Mouse (Mus musculus): ENCODE data around the gene Hivep3.

The Hivep3 gene

GRCm38 (mm10) chr4:119761459-119762121 is 28.0 kb downstream of the Hivep3 start:
- no peak for DNase-seq

- no peak for DNase-seq
These were observed 28.6 kb downstream of the Hivep3 start for GRCm38 (mm10) chr4:119762171-119762570.

- DNase-seq, result no peak
These were observed 34.5 kb downstream of the Hivep3 start for GRCm38 (mm10) chr4:119768046-119768445.

- no peak for DNase-seq
These were observed 42.3 kb downstream of the Hivep3 start for GRCm38 (mm10) chr4:119775913-119776312.

GRCm38 (mm10) chr4:119777146-119777545 is 43.6 kb downstream of the Hivep3 start:
- no peak for DNase-seq

GRCm38 (mm10) chr4:119779561-119780400 is 46.2 kb downstream of the Hivep3 start:
- peak in 1 of 2 experiments; percentile 9 for DNase-seq

GRCm38 (mm10) chr4:119780881-119781280 is 47.3 kb downstream of the Hivep3 start:
- no peak for DNase-seq

DNA sequence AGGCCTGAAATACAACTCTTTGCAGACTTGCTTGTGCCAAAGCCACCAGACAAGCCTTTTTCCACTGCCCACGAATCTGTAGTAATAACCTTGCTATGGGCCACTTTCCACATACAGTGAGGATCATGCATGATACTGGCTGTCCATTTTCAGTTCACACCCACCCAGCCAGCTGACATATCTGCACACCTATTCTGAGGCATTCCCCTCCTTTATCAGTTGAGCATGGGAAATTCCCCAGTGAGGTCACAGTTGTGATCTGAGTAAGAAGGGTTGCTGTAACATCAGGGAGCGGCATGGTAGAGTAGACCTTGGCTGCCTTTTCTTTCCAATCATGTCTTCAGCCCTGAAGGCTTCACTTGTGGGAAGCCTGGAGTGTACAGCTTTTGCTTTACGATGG is 51.4 kb downstream of the Hivep3 start:
- no peak for DNase-seq

GRCm38 (mm10) chr4:119786307-119786706 is 52.7 kb downstream of the Hivep3 start:
- peak in 1 of 2 experiments; percentile 5 for DNase-seq

DNA sequence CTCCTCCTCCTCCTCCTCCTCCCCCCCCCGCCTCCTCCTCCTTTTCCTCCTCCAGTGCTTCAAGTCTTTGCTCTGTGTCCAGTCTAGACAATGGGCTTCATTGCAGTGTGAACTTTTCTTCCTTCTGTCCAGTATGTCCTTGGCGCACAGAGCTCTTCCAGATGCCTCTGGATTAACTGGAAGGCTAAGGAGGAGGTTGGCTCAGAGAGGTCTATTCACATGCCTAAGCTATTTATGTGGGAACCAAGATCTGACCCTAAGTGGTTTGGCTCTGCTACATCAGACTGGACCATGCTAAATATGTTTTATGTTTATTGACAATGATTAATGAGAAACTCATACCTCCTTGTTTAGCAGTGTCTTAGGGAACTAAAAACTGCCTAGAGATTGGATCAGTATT is 53.1 kb downstream of the Hivep3 start:
- DNase-seq, result no peak

DNA sequence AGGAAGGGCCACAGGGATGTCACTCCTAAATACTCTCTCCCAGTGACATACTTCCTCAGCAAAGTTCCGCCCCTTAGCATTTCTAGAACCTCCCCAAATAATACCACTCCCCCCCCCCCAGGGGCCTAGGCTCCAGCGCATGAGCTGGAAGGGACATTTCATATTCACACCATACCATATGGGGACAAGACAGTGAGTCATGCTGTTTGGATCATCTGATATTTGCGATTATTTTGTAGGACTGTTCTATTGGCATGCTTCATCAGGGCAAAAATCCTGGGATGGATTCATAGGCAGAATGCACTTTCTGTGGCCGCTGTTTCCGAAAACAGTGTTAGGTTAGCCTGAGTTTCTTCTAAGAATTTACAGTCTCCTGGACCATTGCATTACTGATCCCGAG is 55.2 kb downstream of the Hivep3 start:
- no peak for DNase-seq

DNA sequence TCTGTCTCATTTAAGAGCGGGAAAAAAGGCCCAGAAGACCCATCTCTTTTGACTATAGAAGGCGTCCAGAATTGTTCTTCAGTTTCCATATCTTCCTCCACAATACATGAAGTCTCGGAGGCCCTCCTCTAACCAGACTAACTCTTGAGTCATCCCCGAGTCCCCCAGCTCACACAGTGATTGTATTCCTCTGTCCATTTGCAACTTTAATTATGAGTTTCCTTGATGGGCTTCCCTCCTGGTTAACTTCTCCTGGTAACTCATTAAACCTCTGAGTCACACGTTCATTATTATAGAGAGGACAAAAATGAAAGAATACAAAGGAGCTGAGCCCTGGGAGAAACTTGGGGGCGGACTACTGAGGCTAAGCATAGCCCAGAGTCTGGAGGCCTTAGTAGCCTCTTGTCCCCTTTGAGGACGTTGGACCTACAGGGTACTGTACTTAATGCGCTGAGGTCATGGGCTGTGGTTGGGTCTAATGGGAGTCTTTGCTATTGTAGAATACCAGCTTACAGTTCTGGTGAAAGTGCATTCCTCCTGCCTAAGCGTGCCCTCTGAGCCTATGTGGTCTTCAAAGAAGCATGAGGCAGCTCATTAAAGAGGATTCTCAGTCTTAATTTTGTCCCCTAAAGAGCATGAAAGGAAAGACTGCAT is 56.0 kb downstream of the Hivep3 start:
- no peak for DNase-seq

DNA sequence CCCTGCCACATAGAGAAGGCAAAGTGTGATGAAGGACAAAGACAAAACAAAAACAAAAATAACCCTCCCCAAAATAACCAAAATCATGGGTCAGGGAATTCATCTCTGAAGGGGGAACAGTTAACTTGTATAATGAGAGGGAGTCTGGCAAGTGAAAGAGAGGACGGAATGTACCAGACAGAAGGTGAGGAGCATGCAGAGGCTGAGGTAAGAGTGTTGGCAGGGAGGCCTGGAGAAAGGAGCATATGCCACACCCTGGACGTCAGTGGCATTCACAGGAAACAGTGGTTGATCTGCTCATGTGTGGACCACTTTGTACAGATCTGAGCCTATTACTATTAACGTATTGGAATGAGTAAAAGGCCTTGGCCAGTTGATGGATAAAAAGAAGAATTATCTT is 65.3 kb downstream of the Hivep3 start:
- no peak for DNase-seq

DNA sequence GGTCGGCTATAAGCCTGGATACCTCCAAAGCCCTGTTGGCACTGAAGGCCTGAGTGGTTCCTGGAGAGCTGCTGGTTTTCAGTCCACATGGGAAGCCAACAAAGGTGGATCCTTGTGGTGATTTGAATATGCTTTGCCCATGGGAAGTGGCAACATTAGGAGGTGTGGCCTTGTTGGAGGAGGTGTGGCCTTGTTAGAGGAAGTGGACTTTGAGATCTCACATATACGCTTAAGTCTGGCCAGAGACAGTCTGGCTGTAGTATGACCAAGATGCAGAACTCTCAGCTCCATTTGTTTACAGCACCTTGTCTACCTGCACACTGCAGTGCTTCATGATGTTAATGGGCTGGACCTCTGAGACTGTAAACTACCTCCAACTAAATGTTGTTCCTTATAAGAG is 73.0 kb downstream of the Hivep3 start:
- no peak for DNase-seq

GRCm38 (mm10) chr4:119807359-119807758 is 73.8 kb downstream of the Hivep3 start:
- DNase-seq, result no peak

DNA sequence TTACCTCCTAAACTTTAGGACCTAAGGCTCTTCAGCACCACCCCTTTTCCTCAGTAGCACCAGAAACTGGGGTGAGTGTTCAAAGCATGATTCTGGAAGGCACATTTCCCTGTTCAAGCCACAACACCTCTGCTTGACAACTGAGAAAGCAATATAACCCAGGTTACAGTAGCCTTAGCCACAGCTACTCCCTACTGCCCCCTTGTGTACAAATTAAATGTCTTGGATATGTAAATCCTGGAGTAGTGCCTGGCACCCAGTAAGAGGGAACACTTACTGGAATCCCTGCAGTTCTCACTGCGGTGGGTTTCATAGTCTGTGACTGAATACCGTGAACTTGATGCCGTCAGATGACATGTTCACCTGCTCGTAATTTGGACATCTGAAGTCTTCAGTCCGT is 75.7 kb downstream of the Hivep3 start:
- DNase-seq, result no peak

- DNase-seq, result peak in 1 of 2 experiments; percentile 41
These were observed 79.2 kb downstream of the Hivep3 start for GRCm38 (mm10) chr4:119812775-119813174.

DNA sequence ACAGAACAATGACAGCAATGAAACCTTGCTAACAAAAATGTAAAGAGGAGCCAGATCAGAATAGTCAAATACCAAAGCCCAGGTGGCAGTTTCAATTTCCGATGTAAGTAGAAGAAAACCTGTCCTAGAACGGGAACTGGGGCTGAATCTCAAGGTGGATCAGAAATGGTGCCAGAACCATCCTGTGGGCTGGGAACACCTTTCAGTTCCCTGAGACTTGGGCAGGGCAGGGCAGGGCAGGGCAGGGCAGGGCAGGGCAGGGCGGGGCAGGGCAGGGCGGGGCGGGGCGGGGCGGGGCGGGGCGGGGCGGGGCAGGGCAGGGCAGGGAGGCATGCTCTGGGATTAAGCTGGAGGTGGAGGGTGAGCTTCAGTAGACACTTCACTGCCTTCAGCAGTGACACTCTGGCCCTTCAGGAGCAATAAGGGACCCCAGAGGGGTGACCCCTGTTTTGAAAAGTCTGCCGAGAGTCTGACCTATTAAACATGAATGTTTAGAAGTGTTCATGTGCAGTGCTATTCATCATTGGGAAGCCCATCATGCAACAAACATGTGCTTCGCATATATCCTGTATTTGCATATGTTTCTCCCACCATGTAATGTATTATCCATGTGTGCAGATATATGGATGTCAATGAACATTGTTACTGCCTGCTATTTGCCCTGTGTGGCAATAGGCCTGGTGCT is 80.1 kb downstream of the Hivep3 start:
- DNase-seq, result no peak

DNA sequence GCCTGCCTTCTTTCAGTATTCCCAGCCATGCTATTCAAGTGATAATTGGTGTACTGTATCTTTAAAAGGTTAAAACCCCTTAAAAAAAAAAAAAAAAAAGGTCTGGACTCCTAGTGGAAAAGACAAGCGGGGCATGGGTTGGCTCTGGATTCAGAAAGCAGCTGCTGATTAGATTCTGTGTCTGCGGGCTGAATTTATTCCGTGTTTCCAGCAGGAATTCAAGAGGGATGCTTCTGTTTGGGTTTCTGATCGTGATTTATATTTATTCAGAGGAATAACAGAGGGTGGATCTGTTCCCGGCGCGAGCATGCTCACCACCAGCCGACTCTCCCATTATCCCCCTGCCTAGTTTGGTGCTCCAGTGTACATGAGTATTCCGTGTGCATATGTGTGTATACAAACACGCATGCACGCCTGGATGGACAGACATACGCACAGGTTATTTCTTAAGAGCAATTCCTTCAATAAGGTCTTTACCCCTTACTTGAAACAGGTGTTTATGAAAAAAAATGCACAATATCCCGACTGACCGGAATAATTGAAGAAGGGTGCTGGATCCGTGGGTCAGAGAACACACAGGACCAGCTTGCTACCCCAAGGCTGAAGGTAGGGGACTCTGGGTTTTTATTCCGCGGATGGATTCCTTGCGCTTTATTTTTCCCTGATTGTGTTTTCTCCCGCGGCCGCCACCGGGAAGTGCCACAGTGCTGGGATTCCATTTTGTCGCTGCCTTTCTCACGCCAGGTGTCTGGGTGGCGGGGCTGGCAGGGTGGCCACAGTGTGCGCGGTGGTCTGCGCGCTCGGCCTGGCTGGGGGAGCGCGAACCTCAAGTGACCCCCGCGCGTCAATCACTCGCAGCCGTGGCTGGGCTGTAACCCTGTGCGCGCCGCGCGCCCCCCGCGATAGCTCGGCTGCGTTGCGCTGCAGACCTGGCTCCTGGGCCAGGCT is 80.9 kb downstream of the Hivep3 start:
- no peak for DNase-seq

GRCm38 (mm10) chr4:119815133-119815792 is 81.7 kb downstream of the Hivep3 start:
- peak; percentile 67 to 79 for DNase-seq

DNA sequence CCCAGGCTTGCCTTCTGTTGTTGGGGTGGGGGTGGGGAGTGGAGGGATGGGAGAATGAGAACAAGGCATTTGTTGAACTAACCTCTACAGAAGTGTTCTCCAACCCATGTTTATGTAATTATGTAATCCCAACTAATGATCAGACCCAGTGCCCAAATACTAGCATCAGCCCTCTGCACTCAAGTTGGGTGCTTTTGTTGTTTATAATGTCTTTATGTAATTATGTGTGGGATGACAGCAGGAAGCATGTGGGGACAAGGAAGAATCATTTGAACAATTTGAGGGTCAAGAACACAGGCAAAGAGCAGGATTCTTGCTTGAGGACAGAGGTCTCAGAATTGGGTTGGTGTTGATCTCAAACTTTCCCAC is 82.2 kb downstream of the Hivep3 start:
- no peak for DNase-seq

Measured in lung, adult 18-20 months (tissue).